Mouse (Mus musculus) embryonic stem cell, embryonic (primary cell): ENCODE data around the gene Mcm8.

Source experiments
- CTCF ChIA-PET, 4 experiments: fragments of 300-600 bp in 2 of 4; fragments of 350-600 bp in 2 of 4; sonication (Branson Sonifier 250); formaldehyde crosslinking; loops; one replicate each; lab custom pipeline; 2022; ENCODE audit warnings: inconsistent platforms in 2 of 4; lab: Charles Lee
- POLR2A ChIA-PET, 4 experiments: fragments of 300-600 bp in 2 of 4; fragments of 350-600 bp in 2 of 4; sonication (Branson Sonifier 250); formaldehyde crosslinking; loops; one replicate each; lab custom pipeline; 2022; ENCODE audit warnings: antibody characterized with exemption in 4 of 4, inconsistent platforms in 1 of 4; lab: Charles Lee

Mcm8 gene

DNA sequence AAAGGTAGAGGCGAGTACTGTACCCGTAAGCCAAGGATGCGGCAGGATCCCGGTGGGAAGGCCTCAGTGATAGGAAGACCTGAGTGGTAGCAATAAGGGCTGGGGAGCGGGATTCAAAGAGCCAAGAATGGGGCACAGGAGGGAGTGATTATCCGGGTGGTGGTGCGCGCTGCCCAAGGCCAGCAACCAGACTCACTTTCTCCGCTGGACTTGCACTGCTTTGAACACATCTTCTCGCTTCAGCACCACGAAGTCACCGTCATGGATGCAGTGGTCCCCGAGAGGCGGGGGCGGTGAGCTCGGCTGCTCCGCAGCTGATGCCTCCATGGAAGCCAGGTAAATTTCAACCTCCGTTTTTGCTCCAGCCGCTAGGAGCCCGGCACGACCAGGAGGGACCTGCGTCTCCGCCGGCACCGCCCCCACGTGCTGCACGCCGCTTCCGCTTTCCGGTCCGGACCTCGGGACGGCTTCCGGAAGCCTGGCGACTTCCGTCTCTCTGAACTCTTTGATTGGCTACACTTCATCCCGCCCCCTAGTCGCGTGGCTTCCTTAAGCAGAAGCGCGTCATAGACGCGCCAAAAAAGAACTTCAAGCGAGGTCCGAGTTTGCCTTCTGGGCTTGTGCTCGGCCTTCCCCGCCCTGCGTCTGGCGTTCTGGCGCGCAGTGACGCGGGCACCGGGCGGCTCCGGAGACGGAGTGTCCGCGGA is at the start of gene Mcm8, which contains the start of gene Trmt6:
Gene Mcm8, plus strand, starts transcription at position 534 of the 707 bp plus-strand sequence.
Gene Trmt6, minus strand, starts transcription at position 448 of the 707 bp plus-strand sequence.
- ChIA-PET CTCF (interaction anchor here in 2 of 4 experiments (0.6 to 1.0 kb wide), 2 partner anchors 88 to 166 kb away, joined by 3 to 4 read pairs; no protein-coding TSS in a partner anchor), POLR2A (interaction anchor here in 3 of 4 experiments (0.6 to 5.5 kb wide), 14 partner anchors 8 to 65 kb away, joined by 3 to 23 read pairs (median 4); partner anchors contain the start of genes Crls1 (in 2 of the 3), Chgb (in 1 of the 3) and Lrrn4 (in 1 of the 3))

DNA sequence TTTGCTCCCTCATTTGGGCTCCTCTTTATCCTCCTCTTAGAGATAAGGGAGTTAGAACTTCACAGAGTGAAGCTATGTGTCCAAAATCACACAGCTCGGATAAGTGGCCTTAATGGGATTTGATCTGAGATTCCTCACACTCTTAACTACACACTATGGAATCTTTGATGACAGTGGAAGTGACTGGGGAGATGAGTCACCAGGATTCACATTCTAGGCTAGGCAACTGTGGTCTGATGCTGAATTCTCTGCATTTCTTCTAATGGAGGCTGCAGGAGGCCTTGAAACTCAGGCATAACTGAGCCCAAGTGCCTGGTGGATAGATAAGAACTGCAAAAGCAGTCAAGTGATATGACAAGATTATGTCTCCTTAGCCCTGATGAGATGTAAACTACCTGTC is 45.1 kb upstream of the Mcm8 start:
- POLR2A ChIA-PET: no interaction called here
- CTCF ChIA-PET: no interaction called here

DNA sequence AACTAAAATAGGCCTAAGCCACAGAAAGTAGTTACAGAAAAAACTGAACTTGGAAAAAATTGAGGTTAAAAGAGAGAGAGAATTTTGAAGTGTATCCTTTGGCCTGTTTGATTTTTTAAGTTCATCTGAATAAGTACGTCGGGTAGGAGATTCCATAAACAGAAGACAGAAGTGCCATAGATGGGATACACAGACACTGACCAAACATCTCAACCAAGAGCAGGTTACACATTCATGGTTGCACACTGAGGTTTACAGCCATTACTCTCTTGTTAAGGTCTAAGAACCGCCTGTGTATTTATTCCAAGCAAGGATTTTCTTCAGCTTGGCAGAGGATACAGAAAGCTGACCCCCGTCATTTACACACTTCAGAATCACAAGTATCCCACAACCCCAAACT is 35.0 kb upstream of the Mcm8 start, which contains the start of gene Chgb:
Gene Chgb, plus strand, starts transcription at position 301 of the 400 bp plus-strand sequence.
- ChIA-PET POLR2A (interaction anchor here in 2 of 4 experiments (0.8 to 1.4 kb wide), 4 partner anchors 9 to 65 kb away, joined by 3 to 6 read pairs (median 4); partner anchors contain the start of genes Crls1 (in 1 of the 2), Mcm8 (in 1 of the 2) and Trmt6 (in 1 of the 2)), CTCF (interaction anchor here in 1 of 4 experiments (1.0 to 1.1 kb wide), 2 partner anchors 65 to 124 kb away, joined by 3 read pairs; no protein-coding TSS in a partner anchor)

DNA sequence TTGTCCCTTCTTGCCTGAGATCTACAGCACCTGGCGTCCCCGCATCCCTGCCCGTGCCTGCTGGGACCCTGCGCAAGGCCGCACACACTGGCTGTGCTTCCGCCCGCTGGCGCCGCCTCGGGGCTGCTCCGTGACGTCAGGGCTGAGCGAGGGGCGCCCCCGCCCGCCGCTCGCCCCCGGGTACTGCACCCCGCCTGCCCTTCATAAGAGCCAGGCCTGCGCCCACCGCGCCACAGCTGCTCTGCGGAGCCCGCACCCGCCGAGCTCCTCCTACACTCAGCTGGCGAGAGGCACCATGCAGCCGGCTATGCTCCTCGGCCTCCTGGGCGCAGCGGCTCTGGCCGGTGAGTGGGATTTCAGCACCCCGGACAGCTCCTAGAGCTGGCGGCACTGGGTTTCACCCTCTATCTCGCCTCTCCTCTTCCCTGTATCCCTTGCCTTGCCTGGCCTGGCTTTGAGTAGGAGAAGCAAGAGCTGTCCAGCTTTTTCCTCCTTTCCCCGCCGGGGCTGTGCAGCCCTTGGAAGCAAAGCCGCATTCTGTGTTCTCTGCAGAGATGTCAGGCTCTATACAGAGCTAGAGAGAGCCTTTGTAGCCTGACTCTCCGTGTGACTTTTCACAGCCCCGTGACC is 34.4 kb upstream of the Mcm8 start:
- POLR2A ChIA-PET: interaction anchor here (0.6 to 1.4 kb wide), 11 partner anchors 10 to 934 kb away, joined by 3 to 6 read pairs (median 3); partner anchors contain the start of genes Crls1 (in 1 of the 4), Mcm8 (in 1 of the 4) and Trmt6 (in 1 of the 4)
- CTCF ChIA-PET: interaction anchor here in 1 of 4 experiments (1.0 to 1.1 kb wide), 2 partner anchors 64 to 124 kb away, joined by 3 read pairs; no protein-coding TSS in a partner anchor

DNA sequence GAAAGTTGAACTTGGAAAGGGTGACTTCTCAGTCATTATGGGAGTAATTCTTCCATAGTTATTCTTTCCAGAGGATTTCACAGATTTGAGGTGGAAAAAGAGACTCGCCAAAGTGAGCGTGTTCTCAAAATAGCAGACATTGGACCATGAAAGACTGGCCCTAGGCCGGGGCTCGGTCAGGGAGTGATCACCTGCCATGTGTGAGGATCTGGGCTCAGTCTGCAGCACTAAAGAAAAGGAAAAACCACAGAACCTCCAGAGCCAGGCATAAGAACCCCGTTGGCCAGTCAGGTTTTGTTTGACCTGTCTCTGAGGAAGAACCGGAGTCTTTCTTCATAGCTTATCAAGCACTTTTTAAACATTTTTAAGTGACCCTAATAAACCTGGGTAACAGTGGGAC is 31.9 kb upstream of the Mcm8 start:
- POLR2A ChIA-PET: no interaction called here

DNA sequence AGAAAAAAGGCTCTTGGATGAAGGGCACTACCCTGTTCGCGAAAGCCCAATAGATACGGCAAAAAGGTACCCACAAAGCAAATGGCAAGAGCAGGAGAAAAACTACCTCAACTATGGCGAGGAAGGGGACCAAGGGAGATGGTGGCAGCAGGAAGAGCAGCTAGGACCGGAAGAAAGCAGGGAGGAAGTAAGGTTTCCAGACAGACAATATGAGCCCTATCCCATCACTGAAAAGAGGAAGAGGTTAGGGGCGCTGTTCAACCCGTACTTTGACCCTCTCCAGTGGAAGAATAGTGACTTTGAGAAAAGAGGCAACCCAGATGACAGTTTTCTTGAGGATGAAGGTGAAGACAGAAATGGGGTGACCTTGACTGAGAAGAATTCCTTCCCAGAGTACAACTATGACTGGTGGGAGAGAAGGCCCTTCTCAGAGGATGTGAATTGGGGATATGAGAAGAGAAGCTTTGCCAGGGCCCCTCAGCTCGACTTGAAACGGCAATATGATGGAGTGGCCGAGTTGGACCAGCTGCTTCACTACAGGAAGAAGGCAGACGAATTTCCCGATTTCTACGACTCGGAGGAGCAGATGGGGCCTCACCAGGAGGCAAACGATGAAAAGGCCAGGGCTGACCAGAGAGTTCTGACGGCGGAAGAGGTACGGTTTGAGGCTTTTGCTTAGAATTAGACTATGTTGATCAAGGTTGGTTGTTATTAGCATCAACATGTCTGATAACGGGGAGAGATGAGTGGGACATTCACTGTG is 22.3 kb upstream of the Mcm8 start:
- ChIA-PET CTCF (interaction anchor here in 1 of 4 experiments (1.0 kb wide), 1 partner anchor 77 kb away, joined by 3 read pairs; no protein-coding TSS in a partner anchor), POLR2A (interaction anchor here in 1 of 4 experiments (1.2 kb wide), 1 partner anchor 42 kb away, joined by 4 read pairs; no protein-coding TSS in a partner anchor)

More for the DNA sequence above, 31.9 kb upstream of the Mcm8 start:
- CTCF ChIA-PET: no interaction called here

DNA sequence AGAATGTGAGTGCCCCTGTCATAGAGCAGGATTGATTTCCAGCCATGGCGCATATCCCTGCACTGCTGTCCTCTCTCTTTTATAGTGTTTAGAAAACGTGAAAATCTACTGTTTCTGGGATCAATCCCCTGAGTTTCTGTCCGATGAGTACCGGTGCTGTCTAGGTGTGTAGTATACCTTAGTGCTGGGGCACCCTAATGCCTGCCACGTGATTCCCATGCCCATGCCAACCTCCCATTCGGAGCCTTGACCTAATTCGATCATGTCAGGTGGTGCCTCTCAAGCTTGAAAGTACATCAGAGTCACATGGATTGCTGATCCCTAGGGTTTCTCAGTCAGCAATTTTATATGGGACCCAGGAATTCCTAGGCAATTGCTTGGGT is 21.7 kb upstream of the Mcm8 start:
- ChIA-PET CTCF (no interaction called here), POLR2A (interaction anchor here in 1 of 4 experiments (1.2 kb wide), 1 partner anchor 41 kb away, joined by 4 read pairs; no protein-coding TSS in a partner anchor)

DNA sequence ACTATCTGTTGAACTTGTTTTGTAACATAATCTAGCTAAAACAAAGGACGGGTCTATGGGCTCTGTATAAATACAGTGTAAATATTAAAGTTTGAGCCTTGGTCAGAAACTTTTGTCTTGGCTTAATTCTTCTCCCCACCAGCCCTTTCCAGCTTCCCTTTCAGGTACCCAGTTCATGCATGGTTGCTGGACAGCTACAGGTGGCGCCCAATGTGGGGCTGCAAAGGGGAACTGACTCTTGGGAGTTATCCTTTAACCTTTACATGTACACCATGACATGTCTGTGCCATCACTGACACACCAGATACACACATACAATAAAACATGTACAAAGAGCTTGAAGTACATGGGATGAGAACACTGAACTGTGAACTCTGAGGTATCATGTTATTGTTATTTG is 13.0 kb upstream of the Mcm8 start:
- ChIA-PET CTCF (no interaction called here), POLR2A (interaction anchor here in 2 of 4 experiments (0.9 to 2.2 kb wide), 7 partner anchors 11 to 114 kb away, joined by 3 to 6 read pairs (median 5); partner anchors contain the start of genes Crls1 (in 1 of the 2), Mcm8 (in 1 of the 2) and Trmt6 (in 1 of the 2))

DNA sequence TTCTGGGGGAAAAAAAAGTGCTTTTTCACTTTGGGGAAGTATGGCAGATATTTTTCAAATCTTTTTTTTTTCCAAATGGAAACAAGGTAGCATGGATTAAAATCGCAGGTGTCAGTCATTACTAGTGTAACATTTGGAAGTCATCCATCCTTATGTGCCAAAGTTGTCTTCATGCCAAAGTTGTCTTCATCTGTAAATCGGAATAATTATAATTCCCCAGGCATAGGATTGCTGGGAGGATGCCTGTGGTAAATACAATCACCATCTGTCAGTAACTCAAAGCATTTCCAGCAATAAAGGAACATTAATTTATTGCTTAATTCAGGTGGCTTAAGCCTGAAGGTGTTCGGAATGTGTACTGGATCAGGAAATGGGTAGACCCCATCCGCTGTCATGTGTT is 25.1 kb downstream of the Mcm8 start:
- CTCF ChIA-PET: no interaction called here
- POLR2A ChIA-PET: no interaction called here

DNA sequence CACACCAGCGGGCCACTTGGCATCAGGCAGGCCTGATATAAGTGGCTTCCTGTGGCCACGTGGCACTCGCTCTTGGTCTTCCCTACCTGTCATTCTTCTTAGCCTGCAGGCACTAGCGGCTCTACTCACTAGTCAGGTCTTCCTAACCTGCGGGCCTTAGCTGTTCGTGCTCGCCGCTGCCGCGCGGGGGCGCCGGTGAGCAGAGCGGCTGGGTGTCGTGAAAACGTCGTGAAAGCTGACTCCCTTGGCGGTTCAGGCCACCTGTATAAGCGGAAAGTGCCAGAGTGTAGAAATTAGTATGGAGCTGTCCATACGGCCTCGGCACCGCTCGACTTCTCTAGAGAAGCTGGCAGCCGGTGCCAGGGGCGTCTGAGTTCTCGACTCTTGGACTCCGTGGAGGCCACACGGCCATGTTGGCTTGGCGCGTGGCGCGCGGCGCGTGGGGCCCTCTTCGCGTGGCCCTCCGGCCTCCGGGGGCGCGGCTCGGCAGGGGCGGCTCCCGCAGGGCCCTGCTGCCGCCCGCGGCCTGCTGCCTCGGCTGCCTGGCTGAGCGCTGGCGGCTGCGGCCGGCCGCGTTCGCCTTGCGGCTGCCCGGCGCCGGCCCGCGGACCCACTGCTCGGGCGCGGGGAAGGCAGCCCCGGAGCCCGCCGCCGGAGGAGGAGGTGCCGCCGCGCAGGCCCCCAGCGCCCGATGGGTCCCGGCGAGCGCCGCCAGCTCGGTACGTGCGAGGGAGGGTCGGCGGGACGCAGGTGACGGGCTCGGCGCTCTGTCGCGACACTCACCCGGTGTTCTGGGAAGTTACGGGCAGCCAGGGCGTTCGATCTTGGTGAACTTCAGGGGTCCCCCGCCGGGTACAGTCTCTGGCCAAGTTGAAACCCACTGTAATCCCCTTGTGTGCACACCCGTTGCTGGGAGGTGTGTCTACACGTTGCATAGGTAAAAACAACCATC is 30.7 kb downstream of the Mcm8 start, which contains the start of gene Crls1:
Gene Crls1, plus strand, starts transcription at position 260 of the 952 bp plus-strand sequence.
- POLR2A ChIA-PET: interaction anchor here in 3 of 4 experiments (0.7 to 3.2 kb wide), 47 partner anchors 7 to 999 kb away, joined by 3 to 23 read pairs (median 4); partner anchors contain the start of genes Lrrn4 (in 3 of the 3), Mcm8 (in 2 of the 3), Trmt6 (in 2 of the 3) and Cds2 (in 1 of the 3)

DNA sequence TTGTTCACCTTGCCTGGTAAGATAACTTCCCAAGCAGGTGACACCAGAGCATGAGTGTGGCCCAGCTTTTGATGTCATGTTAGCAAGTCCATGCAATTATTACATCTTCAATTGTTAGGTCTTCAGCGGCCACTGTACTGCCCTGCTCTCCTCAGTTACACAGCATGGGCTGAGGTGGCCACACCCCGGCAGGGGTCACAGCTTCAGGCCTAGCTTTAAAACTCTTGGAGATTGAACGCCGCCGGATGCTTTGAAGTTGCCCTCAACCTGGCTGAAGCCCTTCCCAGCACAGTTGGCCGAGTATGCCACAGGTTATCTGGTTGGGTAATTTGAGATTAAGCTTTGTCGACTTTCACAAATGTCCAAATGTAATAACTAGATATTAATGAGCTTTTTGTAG is 31.6 kb downstream of the Mcm8 start:
- POLR2A ChIA-PET: interaction anchor here in 3 of 4 experiments (0.8 to 3.2 kb wide), 31 partner anchors 8 to 744 kb away, joined by 3 to 23 read pairs (median 4); partner anchors contain the start of genes Lrrn4 (in 2 of the 3), Mcm8 (in 2 of the 3), Trmt6 (in 2 of the 3) and Pcna (in 1 of the 3)
- CTCF ChIA-PET: interaction anchor here in 3 of 4 experiments (1.5 to 4.3 kb wide), 7 partner anchors 8 to 58 kb away, joined by 6 to 44 read pairs (median 13); no protein-coding TSS in a partner anchor

More for the DNA sequence above, 30.7 kb downstream of the Mcm8 start, which contains the start of gene Crls1:
- CTCF ChIA-PET: interaction anchor here (0.6 to 4.3 kb wide), 25 partner anchors 8 to 698 kb away, joined by 3 to 44 read pairs (median 4); partner anchors contain the start of gene Lrrn4 (in 2 of the 4)

DNA sequence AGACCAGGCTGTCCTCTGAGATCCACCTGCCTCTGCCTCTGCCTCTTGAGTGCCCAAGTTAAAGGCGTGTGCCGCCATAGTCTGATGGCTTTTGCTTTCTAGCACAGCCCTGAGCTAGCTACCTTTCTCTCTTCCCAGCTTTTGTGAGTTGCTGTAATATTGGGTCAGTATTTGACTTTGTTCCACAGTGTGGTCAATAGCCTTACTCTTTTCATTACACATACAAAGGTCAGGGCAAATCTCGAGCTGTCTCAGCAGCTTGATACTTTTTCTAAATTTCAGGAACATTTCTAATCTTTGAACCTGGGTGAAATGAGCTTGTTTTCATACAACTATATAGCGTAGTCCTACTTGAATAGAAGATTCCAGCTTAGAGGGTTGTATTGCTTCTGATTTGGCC is 32.4 kb downstream of the Mcm8 start:
- ChIA-PET CTCF (interaction anchor here in 2 of 4 experiments (2.4 to 4.3 kb wide), 4 partner anchors 8 to 55 kb away, joined by 10 to 44 read pairs (median 20); no protein-coding TSS in a partner anchor), POLR2A (interaction anchor here (0.6 to 3.2 kb wide), 20 partner anchors 8 to 797 kb away, joined by 3 to 23 read pairs (median 4); partner anchors contain the start of genes Mcm8 (in 1 of the 4) and Trmt6 (in 1 of the 4))

DNA sequence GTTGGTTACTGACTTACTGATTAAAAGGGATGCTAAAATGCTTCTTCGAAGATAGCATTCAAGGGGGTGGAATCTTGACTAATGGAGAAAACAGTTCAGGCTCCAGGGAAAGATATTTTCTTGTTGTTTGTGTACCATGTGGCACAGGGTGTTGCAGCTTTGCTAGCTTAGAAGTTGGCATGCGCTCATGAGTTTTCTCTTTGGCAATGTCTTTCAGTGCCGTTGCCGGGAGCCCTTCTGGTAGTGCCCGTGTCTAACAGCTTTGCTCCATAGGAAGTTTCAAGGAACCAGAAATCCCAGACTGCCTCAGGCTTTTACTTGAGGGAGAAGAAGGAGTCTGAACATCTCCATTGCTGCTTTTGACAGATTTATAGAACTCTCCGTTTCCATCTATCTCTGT is 33.2 kb downstream of the Mcm8 start:
- ChIA-PET CTCF (interaction anchor here in 2 of 4 experiments (3.4 to 4.3 kb wide), 2 partner anchors 54 kb away, joined by 28 to 44 read pairs; no protein-coding TSS in a partner anchor), POLR2A (interaction anchor here (0.6 to 1.4 kb wide), 6 partner anchors 14 to 1422 kb away, joined by 3 to 7 read pairs (median 3); no protein-coding TSS in a partner anchor)

DNA sequence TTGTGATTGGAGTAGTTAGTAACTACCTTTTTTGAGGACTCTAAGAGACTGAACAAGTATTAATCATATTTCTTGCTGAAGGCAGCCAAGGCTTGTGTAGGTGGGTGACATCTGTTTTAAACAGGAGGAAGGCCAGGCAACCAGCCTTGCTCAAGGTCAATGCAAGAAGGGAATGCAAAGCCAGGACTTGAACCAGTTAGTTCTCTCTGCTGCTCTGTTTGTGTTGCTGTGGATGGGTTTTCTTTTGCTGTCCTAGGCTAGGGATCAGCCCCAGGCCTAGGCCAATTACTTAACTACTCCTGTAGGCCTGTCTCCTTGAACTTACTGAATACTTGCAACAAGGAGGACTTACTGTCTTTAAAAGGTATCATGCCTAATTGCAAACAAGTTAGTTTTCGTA is 37.1 kb downstream of the Mcm8 start:
- ChIA-PET POLR2A (interaction anchor here in 2 of 4 experiments (0.6 to 1.4 kb wide), 2 partner anchors 11 to 150 kb away, joined by 3 to 7 read pairs; no protein-coding TSS in a partner anchor), CTCF (interaction anchor here in 1 of 4 experiments (0.5 kb wide), 1 partner anchor 36 kb away, joined by 3 read pairs; no protein-coding TSS in a partner anchor)

DNA sequence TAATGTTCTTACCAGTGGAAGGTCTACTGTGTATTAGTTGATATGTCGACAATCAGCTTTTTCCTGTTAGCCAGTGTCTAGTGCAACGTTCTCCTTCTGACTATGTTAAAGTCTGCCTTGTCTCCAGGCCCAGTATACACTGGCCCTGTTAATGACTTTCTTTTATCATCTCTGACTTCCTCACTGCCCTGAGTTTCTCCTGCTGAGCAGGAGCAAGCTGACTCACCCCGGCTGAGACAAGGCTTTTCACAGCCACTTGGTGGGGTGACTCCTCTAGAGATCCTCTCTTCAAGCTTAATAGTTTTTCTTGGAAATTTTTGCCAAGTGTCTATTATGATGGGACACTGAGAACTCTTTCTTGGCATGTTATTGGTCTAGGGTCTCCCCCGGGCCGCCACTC is 40.4 kb downstream of the Mcm8 start:
- ChIA-PET CTCF (interaction anchor here (0.6 to 2.0 kb wide), 6 partner anchors 9 to 351 kb away, joined by 3 to 13 read pairs (median 3); partner anchors contain the start of gene Crls1 (in 3 of the 4)), POLR2A (interaction anchor here in 3 of 4 experiments (0.6 to 2.6 kb wide), 12 partner anchors 8 to 279 kb away, joined by 3 to 13 read pairs (median 4); partner anchors contain the start of genes Crls1 (in 3 of the 3) and Lrrn4 (in 1 of the 3))
